Mouse (Mus musculus) kidney, adult 2 months (tissue): ENCODE results near the gene Rcc2. TPM values are rescaled to one million over a fixed set of nuclear protein-coding genes. Genes with fewer than 3 reads are reported as not detected.

Experiments
- DNase-seq: peaks from one replicate; pipeline ENCODE4 v3.0.0; 2021
- H3K27ac ChIP-seq: fragments of 200-500 bp; 2 replicates; pipeline ENCODE4 v1.5.1; 2012; ENCODE audit warnings: low read depth, low read length, control low read depth, inconsistent platforms; ENCODE audit not compliant: insufficient read depth
- H3K27me3 ChIP-seq: fragments of 200-500 bp; replicated peaks from 2 replicates; pipeline ENCODE4 v1.6.1; 2012; ENCODE audit warnings: mild to moderate bottlenecking, moderate library complexity, low read length, inconsistent platforms; ENCODE audit not compliant: control insufficient read depth, insufficient read depth
- H3K36me3 ChIP-seq: fragments of 200-500 bp; 2 replicates; pipeline ENCODE4 v1.6.1; 2012; ENCODE audit warnings: mild to moderate bottlenecking, moderate library complexity, low read length, inconsistent platforms; ENCODE audit not compliant: control insufficient read depth, insufficient read depth
- H3K4me1 ChIP-seq: fragments of 200-500 bp; 2 replicates; pipeline ENCODE4 v1.6.1; 2011; ENCODE audit warnings: low read length; ENCODE audit not compliant: control insufficient read depth, insufficient read depth
- H3K4me3 ChIP-seq: fragments of 200-500 bp; 2 replicates; pipeline ENCODE4 v1.5.1; 2011; ENCODE audit warnings: mild to moderate bottlenecking, low read depth, low read length, control low read depth; ENCODE audit not compliant: insufficient read depth
- CTCF ChIP-seq: fragments of 200-500 bp; conservative IDR thresholded peaks from 2 replicates; pipeline ENCODE4 v1.5.1; 2011; ENCODE audit warnings: low read depth, mild to moderate bottlenecking, control low read depth, low read length, moderate library complexity, mixed read lengths; ENCODE audit not compliant: insufficient read depth, insufficient read length
- POLR2A ChIP-seq: fragments of 200-500 bp; IDR thresholded peaks from one replicate; pipeline ENCODE4 v1.6.1; 2011; ENCODE audit warnings: low read depth, low read length, control low read depth
- WGBS: fragments of 180-500 bp; shearing (Covaris S2); methylation state at CpG from one replicate; pipeline ENCODE4 v1.1.7; 2018; 5-methylcytosine and 5-hydroxymethylcytosine counted together
- polyA plus RNA-seq: library from polyadenylated mRNA; depleted of rRNA; stranded (reverse); fragments of >200 nt; gene quantifications from 2 replicates; pipeline ENCODE4 v1.2.3, GENCODE M21; 2012

Gene Rcc2
- polyA plus RNA-seq, 1 experiment, result 20.9 TPM

DNA sequence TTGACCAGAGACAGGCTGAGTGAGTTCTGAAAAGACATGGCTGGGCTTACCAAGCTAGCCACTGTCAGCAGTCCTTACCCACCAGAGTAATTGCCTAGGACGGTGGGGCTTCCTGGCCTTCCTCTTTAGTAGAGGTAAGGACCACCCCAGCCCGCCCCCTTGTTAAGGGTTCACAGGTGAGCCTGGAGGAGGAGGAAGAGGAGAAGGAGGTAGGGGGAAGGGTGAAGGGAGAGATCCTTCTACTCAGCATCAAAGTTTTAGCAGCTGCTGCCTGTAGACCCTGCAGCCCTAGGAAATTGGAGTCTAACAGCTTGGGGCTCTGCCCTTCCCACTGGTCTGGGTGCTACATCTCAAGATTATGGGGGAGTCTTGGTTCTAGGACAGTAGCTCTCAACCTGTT is 42.2 kb downstream of the Rcc2 start, which contains the start of gene Padi6:
TSS of gene Padi6 (minus strand) at position 101 of the 400 bp plus-strand sequence.
- TF ChIP-seq POLR2A (no peak), CTCF (no peak)
- H3K36me3 ChIP-seq, result no peaks in the 10 kb centered on the region
- H3K4me3 ChIP-seq, result no peak within 1 kb of the TSS
- H3K4me1 ChIP-seq, result no peaks in the 10 kb centered on the region
- DNase-seq, result no peak
- no peak within 1 kb of the TSS for H3K27ac ChIP-seq
- no peaks in the 10 kb centered on the region for H3K27me3 ChIP-seq
- 49% methylated on average over 2 of the region's 2 CpGs for WGBS

DNA sequence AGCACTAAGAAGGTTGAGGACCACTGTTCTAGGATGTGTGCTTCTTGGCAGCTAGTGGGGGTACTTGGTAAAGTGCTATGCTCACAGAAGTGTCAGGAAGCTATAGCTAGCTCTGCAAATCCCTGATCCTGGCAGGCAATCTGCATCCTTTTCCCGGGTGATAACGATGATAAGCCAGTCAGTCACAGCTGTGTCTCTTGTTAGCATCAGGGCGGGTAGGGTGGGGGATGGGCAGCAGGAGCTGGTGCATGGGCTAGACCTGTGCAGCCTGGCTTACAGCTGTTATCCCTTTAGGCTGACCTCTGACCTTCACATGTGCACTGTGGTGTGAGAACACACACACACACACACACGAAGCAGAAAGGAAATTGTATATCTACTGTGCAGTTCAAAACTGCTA is 42.7 kb downstream of the Rcc2 start:
- Histone ChIP-seq H3K36me3 (no peaks in the 10 kb centered on the region), H3K4me1 (no peaks in the 10 kb centered on the region)

GRCm38 (mm10) chr4:140744654-140745053 is 44.3 kb downstream of the Rcc2 start:
- 19% methylated on average over 3 of the region's 3 CpGs for WGBS
- Histone ChIP-seq H3K36me3 (no peaks in the 10 kb centered on the region), H3K4me3 (no peak overlapping the region), H3K27ac (no peak overlapping the region), H3K27me3 (no peaks in the 10 kb centered on the region), H3K4me1 (no peaks in the 10 kb centered on the region)
- DNase-seq, result peak; percentile 15
- TF ChIP-seq CTCF (peak; percentile 76), POLR2A (no peak)

More for the DNA sequence above, 42.7 kb downstream of the Rcc2 start:
- TF ChIP-seq CTCF (no peak), POLR2A (no peak)
- no peak for DNase-seq
- H3K27me3 ChIP-seq, result no peaks in the 10 kb centered on the region
- H3K27ac ChIP-seq, result no peak overlapping the region
- no peak overlapping the region for H3K4me3 ChIP-seq
- 58% methylated on average over 4 of the region's 4 CpGs for WGBS

GRCm38 (mm10) chr4:140747978-140748377 is 47.6 kb downstream of the Rcc2 start:
- no peak for DNase-seq
- Histone ChIP-seq H3K27me3 (no peaks in the 10 kb centered on the region), H3K4me3 (no peak overlapping the region), H3K27ac (no peak overlapping the region), H3K36me3 (no peaks in the 10 kb centered on the region), H3K4me1 (no peaks in the 10 kb centered on the region)
- 29% methylated on average over 12 of the region's 12 CpGs for WGBS
- TF ChIP-seq CTCF, result no peak
- TF ChIP-seq POLR2A, result no peak

GRCm38 (mm10) chr4:140750328-140750727 is 50.0 kb downstream of the Rcc2 start:
- Histone ChIP-seq H3K4me3 (no peak overlapping the region), H3K27ac (no peak overlapping the region), H3K4me1 (no peaks in the 10 kb centered on the region), H3K27me3 (no peaks in the 10 kb centered on the region), H3K36me3 (no peaks in the 10 kb centered on the region)
- DNase-seq, result peak; percentile 66
- TF ChIP-seq CTCF, result no peak
- no peak for TF ChIP-seq POLR2A
- 9% methylated on average over 19 of the region's 19 CpGs for WGBS

GRCm38 (mm10) chr4:140753366-140753765 is 53.0 kb downstream of the Rcc2 start:
- no peak for DNase-seq
- H3K4me3 ChIP-seq, result no peak overlapping the region
- no peaks in the 10 kb centered on the region for H3K27me3 ChIP-seq
- H3K27ac ChIP-seq, result no peak overlapping the region
- no peaks in the 10 kb centered on the region for H3K4me1 ChIP-seq
- TF ChIP-seq CTCF (no peak), POLR2A (no peak)
- H3K36me3 ChIP-seq, result no peaks in the 10 kb centered on the region
- WGBS, result 74% methylated on average over 7 of the region's 7 CpGs

- Histone ChIP-seq H3K4me1 (no peaks in the 10 kb centered on the region), H3K27me3 (no peaks in the 10 kb centered on the region), H3K4me3 (no peak overlapping the region), H3K36me3 (no peaks in the 10 kb centered on the region), H3K27ac (no peak overlapping the region)
- WGBS, result 86% methylated on average over 3 of the region's 3 CpGs
- TF ChIP-seq POLR2A (no peak), CTCF (no peak)
- DNase-seq, result no peak
These were observed 55.5 kb downstream of the Rcc2 start for GRCm38 (mm10) chr4:140755811-140756210.

DNA sequence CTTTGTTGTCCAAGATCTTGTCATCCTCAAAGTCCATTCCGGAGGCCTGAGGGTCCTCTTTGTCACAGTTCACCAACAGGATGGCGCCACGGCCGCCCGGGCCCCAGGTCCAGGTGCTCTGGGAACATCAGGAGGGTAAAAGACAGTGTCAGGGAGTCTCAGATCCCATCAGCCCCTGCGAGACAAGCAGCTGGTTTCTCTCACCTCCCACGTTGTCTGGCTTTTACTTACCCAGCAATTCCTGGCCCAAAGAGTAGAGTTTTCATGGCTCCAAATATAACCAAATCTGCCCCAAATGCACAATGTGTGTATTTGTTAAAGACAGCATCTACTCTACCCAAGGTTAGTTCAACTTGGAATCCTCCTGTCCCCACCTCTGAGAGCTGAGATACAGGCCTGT is 61.3 kb downstream of the Rcc2 start:
- TF ChIP-seq CTCF (no peak), POLR2A (no peak)
- WGBS, result 77% methylated on average over 7 of the region's 7 CpGs
- DNase-seq, result no peak

More for the DNA sequence above, 61.3 kb downstream of the Rcc2 start:
- Histone ChIP-seq H3K4me3 (no peak overlapping the region), H3K27me3 (no peaks in the 10 kb centered on the region), H3K36me3 (no peaks in the 10 kb centered on the region), H3K27ac (no peak overlapping the region), H3K4me1 (no peaks in the 10 kb centered on the region)
